Mouse (Mus musculus): ENCODE results near the gene Ccnd1.
A peak's percentile ranks its signal among the peaks of the same experiment; 100 is the strongest.

The Ccnd1 gene

GRCm38 (mm10) chr7:144939344-144940002, at the start of gene Ccnd1:
TSS of gene Ccnd1 (minus strand) at chr7:144939925.
- peak; percentile 80 for DNase-seq (ENCODE audit: low read depth)

- DNase-seq (ENCODE audit: low read depth), result peak; percentile 62
Measured at GRCm38 (mm10) chr7:144988856-144989255, 49.1 kb upstream of the Ccnd1 start.

GRCm38 (mm10) chr7:144985100-144985499, 45.4 kb upstream of the Ccnd1 start:
- no peak for DNase-seq (ENCODE audit: low read depth)

GRCm38 (mm10) chr7:144982358-144983110, 42.8 kb upstream of the Ccnd1 start:
- no peak for DNase-seq (ENCODE audit: low read depth)

GRCm38 (mm10) chr7:144981426-144982079, 41.8 kb upstream of the Ccnd1 start:
- DNase-seq (ENCODE audit: low read depth), result no peak

- no peak for DNase-seq (ENCODE audit: low read depth)
Measured at GRCm38 (mm10) chr7:144979814-144980213, 40.1 kb upstream of the Ccnd1 start.

GRCm38 (mm10) chr7:144977121-144977520, 37.4 kb upstream of the Ccnd1 start:
- DNase-seq (ENCODE audit: low read depth), result no peak

GRCm38 (mm10) chr7:144973461-144973860, 33.7 kb upstream of the Ccnd1 start:
- no peak for DNase-seq (ENCODE audit: low read depth)

- DNase-seq (ENCODE audit: low read depth), result no peak
Measured at GRCm38 (mm10) chr7:144971769-144972168, 32.0 kb upstream of the Ccnd1 start.

GRCm38 (mm10) chr7:144970997-144971768, 31.5 kb upstream of the Ccnd1 start:
- DNase-seq (ENCODE audit: low read depth), result peak; percentile 26

GRCm38 (mm10) chr7:144965893-144966292, 26.2 kb upstream of the Ccnd1 start:
- DNase-seq (ENCODE audit: low read depth), result no peak

- DNase-seq (ENCODE audit: low read depth), result no peak
Measured at GRCm38 (mm10) chr7:144964316-144964715, 24.6 kb upstream of the Ccnd1 start.

GRCm38 (mm10) chr7:144963911-144964310, 24.2 kb upstream of the Ccnd1 start:
- peak; percentile 89 for DNase-seq (ENCODE audit: low read depth)

- no peak for DNase-seq (ENCODE audit: low read depth)
Measured at GRCm38 (mm10) chr7:144958509-144959395, 19.0 kb upstream of the Ccnd1 start.

GRCm38 (mm10) chr7:144943254-144943653, 3.5 kb upstream of the Ccnd1 start:
- DNase-seq (ENCODE audit: low read depth), result peak; percentile 82

- DNase-seq (ENCODE audit: low read depth), result no peak
Measured at GRCm38 (mm10) chr7:144942744-144943135, 3.0 kb upstream of the Ccnd1 start.

GRCm38 (mm10) chr7:144942071-144942743, 2.5 kb upstream of the Ccnd1 start:
- peak; percentile 30 for DNase-seq (ENCODE audit: low read depth)

- DNase-seq (ENCODE audit: low read depth), result peak; percentile 89
Measured at GRCm38 (mm10) chr7:144941242-144941831, 1.6 kb upstream of the Ccnd1 start.

GRCm38 (mm10) chr7:144940585-144940984, 860 bp upstream of the Ccnd1 start:
- DNase-seq (ENCODE audit: low read depth), result no peak

- peak; percentile 37 for DNase-seq (ENCODE audit: low read depth)
Measured at GRCm38 (mm10) chr7:144940003-144940571, 362 bp upstream of the Ccnd1 start.
